Mouse (Mus musculus): ENCODE data around the gene Stx6. TPM values are rescaled to one million over a fixed set of nuclear protein-coding genes. Genes with fewer than 3 reads are reported as not detected.
A peak's percentile ranks its signal among the peaks of the same experiment; 100 is the strongest.

Gene Stx6
- total RNA-seq (2014; rRNA removed) = 10.3 and 11.7 TPM in 2 replicates
- polyA plus RNA-seq (2012; rRNA removed) = 10.1 and 13.1 TPM in 2 replicates

GRCm38 (mm10) chr1:155158141-155158969, at the start of gene Stx6:
Stx6 (plus strand) TSS chr1:155158715.
- Histone ChIP-seq H3K4me3 (ENCODE audit: insufficient read depth, low read depth, low read length) (peak within 1 kb of the TSS; percentile 91), H3K27me3 (ENCODE audit: control insufficient read depth, insufficient read depth, low read length) (no peaks in the 10 kb centered on the region), H3K27ac (replicated peaks; ENCODE audit: insufficient read depth, low read depth, low read length) (peak within 1 kb of the TSS; percentile 53), H3K79me2 (ENCODE audit: control insufficient read depth, insufficient read depth, low read length) (peaks cover 10% of the 10 kb centered on the region), H3K9ac (ENCODE audit: low read depth, low read length) (peak within 1 kb of the TSS; percentile 92), H3K36me3 (ENCODE audit: control insufficient read depth, insufficient read depth, low read length) (no peaks in the 10 kb centered on the region), H3K4me1 (ENCODE audit: control insufficient read depth, insufficient read depth, low read length) (peaks cover 3% of the 10 kb centered on the region; the same call in 1 of the 2 replicates)
- WGBS = 2% methylated on average over 48 of the region's 48 CpGs
- peak; percentile 68; the same call in 1 of the 2 replicates for TF ChIP-seq POLR2A (IDR thresholded peaks at IDR 0.05; ENCODE audit: extremely low read depth, insufficient read depth, low read length)
- TF ChIP-seq CTCF (IDR thresholded peaks at IDR 0.05; ENCODE audit: low read depth, low read length) = no peak
- DNase-seq (ENCODE audit: extremely low read depth, low read depth, low spot score) = peak; percentile 86

- H3K4me3 ChIP-seq (ENCODE audit: insufficient read depth, low read depth, low read length) = no peak overlapping the region
- H3K27me3 ChIP-seq (ENCODE audit: control insufficient read depth, insufficient read depth, low read length) = no peaks in the 10 kb centered on the region
- peak; percentile 41 for DNase-seq (ENCODE audit: extremely low read depth, low read depth, low spot score)
- peaks cover 6% of the 10 kb centered on the region for H3K4me1 ChIP-seq (ENCODE audit: control insufficient read depth, insufficient read depth, low read length)
- TF ChIP-seq CTCF (IDR thresholded peaks at IDR 0.05; ENCODE audit: low read depth, low read length) = no peak
- H3K9ac ChIP-seq (ENCODE audit: low read depth, low read length) = no peak overlapping the region
- H3K79me2 ChIP-seq (ENCODE audit: control insufficient read depth, insufficient read depth, low read length) = no peaks in the 10 kb centered on the region
- no peaks in the 10 kb centered on the region for H3K36me3 ChIP-seq (ENCODE audit: control insufficient read depth, insufficient read depth, low read length)
- no peak overlapping the region for H3K27ac ChIP-seq (replicated peaks; ENCODE audit: insufficient read depth, low read depth, low read length)
- WGBS = 50% methylated on average over 18 of the region's 18 CpGs
These were observed 48.8 kb upstream of the Stx6 start for GRCm38 (mm10) chr1:155109387-155110350.

- Histone ChIP-seq H3K79me2 (ENCODE audit: control insufficient read depth, insufficient read depth, low read length) (no peaks in the 10 kb centered on the region), H3K9ac (ENCODE audit: low read depth, low read length) (no peak overlapping the region), H3K4me3 (ENCODE audit: insufficient read depth, low read depth, low read length) (no peak overlapping the region), H3K27ac (replicated peaks; ENCODE audit: insufficient read depth, low read depth, low read length) (no peak overlapping the region), H3K27me3 (ENCODE audit: control insufficient read depth, insufficient read depth, low read length) (no peaks in the 10 kb centered on the region), H3K36me3 (ENCODE audit: control insufficient read depth, insufficient read depth, low read length) (no peaks in the 10 kb centered on the region), H3K4me1 (ENCODE audit: control insufficient read depth, insufficient read depth, low read length) (peaks cover 6% of the 10 kb centered on the region)
- DNase-seq (ENCODE audit: extremely low read depth, low read depth, low spot score) = no peak
- TF ChIP-seq CTCF (IDR thresholded peaks at IDR 0.05; ENCODE audit: low read depth, low read length) = no peak
- no peak for TF ChIP-seq POLR2A (IDR thresholded peaks at IDR 0.05; ENCODE audit: extremely low read depth, insufficient read depth, low read length)
- WGBS = 82% methylated on average over 6 of the region's 6 CpGs
These were observed 47.0 kb upstream of the Stx6 start for GRCm38 (mm10) chr1:155111491-155111890.

GRCm38 (mm10) chr1:155112118-155112517, 46.4 kb upstream of the Stx6 start:
- Histone ChIP-seq H3K79me2 (ENCODE audit: control insufficient read depth, insufficient read depth, low read length) (no peaks in the 10 kb centered on the region), H3K4me3 (ENCODE audit: insufficient read depth, low read depth, low read length) (no peak overlapping the region), H3K36me3 (ENCODE audit: control insufficient read depth, insufficient read depth, low read length) (no peaks in the 10 kb centered on the region), H3K27me3 (ENCODE audit: control insufficient read depth, insufficient read depth, low read length) (no peaks in the 10 kb centered on the region), H3K4me1 (ENCODE audit: control insufficient read depth, insufficient read depth, low read length) (peaks cover 6% of the 10 kb centered on the region), H3K9ac (ENCODE audit: low read depth, low read length) (no peak overlapping the region), H3K27ac (replicated peaks; ENCODE audit: insufficient read depth, low read depth, low read length) (no peak overlapping the region)
- no peak for DNase-seq (ENCODE audit: extremely low read depth, low read depth, low spot score)
- TF ChIP-seq CTCF (IDR thresholded peaks at IDR 0.05; ENCODE audit: low read depth, low read length) (no peak), POLR2A (IDR thresholded peaks at IDR 0.05; ENCODE audit: extremely low read depth, insufficient read depth, low read length) (no peak)
- 51% methylated on average over 4 of the region's 4 CpGs for WGBS

GRCm38 (mm10) chr1:155112875-155113274, 45.6 kb upstream of the Stx6 start:
- H3K4me1 ChIP-seq (ENCODE audit: control insufficient read depth, insufficient read depth, low read length) = peaks cover 6% of the 10 kb centered on the region
- 96% methylated on average over 1 of the region's 1 CpGs for WGBS
- no peaks in the 10 kb centered on the region for H3K79me2 ChIP-seq (ENCODE audit: control insufficient read depth, insufficient read depth, low read length)
- H3K4me3 ChIP-seq (ENCODE audit: insufficient read depth, low read depth, low read length) = no peak overlapping the region
- no peak overlapping the region for H3K27ac ChIP-seq (replicated peaks; ENCODE audit: insufficient read depth, low read depth, low read length)
- H3K36me3 ChIP-seq (ENCODE audit: control insufficient read depth, insufficient read depth, low read length) = no peaks in the 10 kb centered on the region
- no peak overlapping the region for H3K9ac ChIP-seq (ENCODE audit: low read depth, low read length)
- H3K27me3 ChIP-seq (ENCODE audit: control insufficient read depth, insufficient read depth, low read length) = no peaks in the 10 kb centered on the region
- TF ChIP-seq POLR2A (IDR thresholded peaks at IDR 0.05; ENCODE audit: extremely low read depth, insufficient read depth, low read length) = no peak
- no peak for TF ChIP-seq CTCF (IDR thresholded peaks at IDR 0.05; ENCODE audit: low read depth, low read length)
- DNase-seq (ENCODE audit: extremely low read depth, low read depth, low spot score) = no peak
